Mouse (Mus musculus) c-Kit-negative CD71-positive TER-119-positive erythroid progenitor cells, embryonic 14.5 days (primary cell): ENCODE results near the gene Rad51c.

Experiments used
- DNase-seq: peaks from one replicate; pipeline ENCODE4 v3.0.0-alpha.2; 2013; ENCODE audit warnings: low read depth, low spot score

Gene Rad51c

GRCm38 (mm10) chr11:87367061-87367460 is 37.7 kb downstream of the Rad51c start:
- DNase-seq, result no peak

GRCm38 (mm10) chr11:87365120-87365519 is 39.6 kb downstream of the Rad51c start:
- no peak for DNase-seq

- no peak for DNase-seq
These were observed 45.5 kb downstream of the Rad51c start for GRCm38 (mm10) chr11:87359262-87359612.

GRCm38 (mm10) chr11:87358331-87359261 is 46.2 kb downstream of the Rad51c start, which contains the start of gene Ppm1e:
TSS of gene Ppm1e (minus strand) at chr11:87359023.
- DNase-seq, result peak; percentile 52

- DNase-seq, result no peak
These were observed 47.1 kb downstream of the Rad51c start for GRCm38 (mm10) chr11:87357317-87358300.

GRCm38 (mm10) chr11:87354861-87355260 is 49.9 kb downstream of the Rad51c start:
- DNase-seq, result no peak

- DNase-seq, result no peak
These were observed 51.0 kb downstream of the Rad51c start for GRCm38 (mm10) chr11:87353646-87354170.
